Mouse (Mus musculus) midbrain, postnatal 0 days (tissue): ENCODE data around the gene Tulp2. TPM values are rescaled to one million over a fixed set of nuclear protein-coding genes. Genes with fewer than 3 reads are reported as not detected.

Experiments
- ATAC-seq: fragments of 200-750 bp; cut with Nextera tagmentation; 2 replicates; pipeline ENCODE4 v1.8.0; 2017; ENCODE audit warnings: moderate number of reproducible peaks, mild to moderate bottlenecking, moderate TSS enrichment, moderate library complexity; ENCODE audit not compliant: low FRiP score
- DNase-seq: peaks from one replicate; pipeline ENCODE4 v3.0.0-alpha.2; 2015; ENCODE audit warnings: low spot score
- H3K27ac ChIP-seq: fragments of 300-500 bp; sonication (generic); 2 replicates; pipeline ENCODE4 v1.5.1; 2014; ENCODE audit warnings: low read depth, mild to moderate bottlenecking, low read length, mixed read lengths
- H3K27me3 ChIP-seq: fragments of 300-500 bp; sonication (generic); 2 replicates; pipeline ENCODE4 v1.6.1; 2014; ENCODE audit warnings: low read length, control low read depth, mixed read lengths; ENCODE audit not compliant: insufficient read depth
- H3K36me3 ChIP-seq: fragments of 300-500 bp; sonication (generic); 2 replicates; pipeline ENCODE4 v1.6.1; 2014; ENCODE audit warnings: low read length, control low read depth, mixed read lengths; ENCODE audit not compliant: insufficient read depth
- H3K4me1 ChIP-seq: fragments of 300-500 bp; sonication (generic); 2 replicates; pipeline ENCODE4 v1.6.1; 2014; ENCODE audit warnings: mild to moderate bottlenecking, control low read depth, antibody characterized with exemption, low read length, mixed read lengths; ENCODE audit not compliant: insufficient read depth
- H3K4me2 ChIP-seq: fragments of 300-500 bp; sonication (generic); 2 replicates; pipeline ENCODE4 v1.6.1; 2014; ENCODE audit warnings: low read depth, mild to moderate bottlenecking, low read length, mixed read lengths; ENCODE audit not compliant: poor library complexity, severe bottlenecking
- H3K4me3 ChIP-seq: fragments of 300-500 bp; sonication (generic); 2 replicates; pipeline ENCODE4 v1.5.1; 2014; ENCODE audit warnings: low read depth, mild to moderate bottlenecking, low read length, moderate library complexity
- H3K9ac ChIP-seq: fragments of 300-500 bp; sonication (generic); replicated peaks from 2 replicates; pipeline ENCODE4 v1.6.1; 2014; ENCODE audit warnings: mild to moderate bottlenecking, low read length, moderate library complexity, mixed read lengths; ENCODE audit not compliant: poor library complexity, severe bottlenecking
- H3K9me3 ChIP-seq: fragments of 300-500 bp; sonication (generic); 2 replicates; pipeline ENCODE4 v1.6.1; 2016; ENCODE audit warnings: low read length, control low read depth
- CTCF ChIP-seq: IDR thresholded peaks from 2 replicates; pipeline ENCODE4 v1.5.1; 2016; ENCODE audit warnings: antibody characterized with exemption, mild to moderate bottlenecking
- WGBS: fragments of 180-500 bp; shearing (Covaris S2); extraction: QIAGEN DNeasy Blood & Tissue Kit; methylation state at CpG from one replicate; pipeline ENCODE4 v1.1.7; 2014; 5-methylcytosine and 5-hydroxymethylcytosine counted together
- polyA plus RNA-seq: library from polyadenylated mRNA; unstranded; fragments of >200 nt; fragmentation: Nextera tagmentation; extraction: Ambion mirVana; gene quantifications from 2 replicates; pipeline ENCODE4 v1.2.1, GENCODE M21; 2015
- total RNA-seq: library from RNA; depleted of rRNA; stranded (reverse); fragments of >200 nt; gene quantifications from 2 replicates; pipeline ENCODE4 v1.2.3, GENCODE M21; 2014

Gene Tulp2
- total and polyA plus RNA-seq, 2 experiments from 2014 or later = 0.67 TPM; not detected in 1

DNA sequence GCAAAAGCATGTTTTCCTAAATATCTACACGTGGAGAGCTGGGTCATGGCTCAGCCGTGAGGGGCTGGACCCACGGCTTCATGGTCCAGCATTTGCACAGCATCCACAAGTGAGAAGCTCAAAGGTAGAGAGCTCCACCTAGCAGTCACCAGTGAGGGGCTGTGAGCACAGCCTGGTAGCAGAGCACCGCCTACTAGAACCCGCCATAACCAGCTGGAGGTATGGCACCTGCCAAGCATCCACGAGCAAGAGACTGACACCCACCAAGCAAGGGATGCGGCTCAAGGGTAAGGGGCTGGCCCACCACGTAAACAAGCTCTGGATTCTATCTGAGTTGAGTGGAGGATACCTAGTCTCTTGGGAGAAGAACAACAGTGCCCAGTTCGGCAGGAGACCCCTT lies 16.1 kb upstream of the Tulp2 start:
- Histone ChIP-seq H3K9ac (peak overlapping the region; percentile 86; the same call in 1 of the 2 replicates), H3K4me2 (peak overlapping the region; percentile 95), H3K4me3 (peak overlapping the region; percentile 79), H3K27ac (no peak overlapping the region), H3K9me3 (no peaks in the 10 kb centered on the region), H3K4me1 (peaks cover 5% of the 10 kb centered on the region; the same call in 1 of the 2 replicates), H3K27me3 (no peaks in the 10 kb centered on the region), H3K36me3 (peaks cover 19% of the 10 kb centered on the region)
- DNase-seq = no peak
- 80% methylated on average over 9 of the region's 9 CpGs for WGBS
- no peak for ATAC-seq
- TF ChIP-seq CTCF = no peak

DNA sequence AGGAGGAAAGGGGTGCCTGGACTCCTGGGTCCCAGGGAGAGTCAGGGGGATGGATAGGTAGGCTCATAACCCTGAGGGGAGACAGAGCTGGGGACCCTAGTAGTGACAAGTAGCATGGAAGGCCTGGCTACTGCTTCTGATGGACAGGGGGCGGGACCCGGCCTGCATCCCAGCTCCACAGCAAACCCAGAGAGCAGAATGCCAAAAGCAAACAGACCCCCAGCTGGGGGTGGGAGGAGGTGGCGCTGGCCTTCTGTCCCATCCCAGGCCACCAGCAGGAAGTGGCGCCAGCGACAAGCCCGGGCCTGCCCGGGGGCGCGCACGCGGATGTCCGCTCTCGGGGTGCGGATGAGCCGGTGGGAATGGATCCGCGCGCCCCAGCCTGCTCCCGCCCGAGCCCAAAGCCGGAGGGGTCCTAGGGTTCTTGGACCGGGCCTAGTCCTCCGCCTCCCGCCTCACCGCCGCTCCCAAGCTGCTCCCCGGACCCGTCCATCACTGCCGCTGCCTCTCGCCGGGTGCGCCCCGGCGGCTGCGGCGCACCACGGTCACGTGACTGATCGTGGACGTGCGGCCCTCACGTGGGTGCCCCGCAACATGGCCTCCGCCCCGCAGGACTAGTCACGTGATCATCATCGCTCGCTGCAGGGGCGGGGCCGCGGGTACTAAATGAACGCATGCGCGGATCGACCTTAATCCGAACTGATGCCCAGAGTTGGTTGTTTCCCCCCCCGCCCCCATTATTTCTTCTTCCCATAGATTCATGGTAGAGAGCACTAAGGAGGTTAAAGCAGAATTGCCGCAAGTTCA lies 15.2 kb upstream of the Tulp2 start, which contains the start of gene Bax:
Bax (minus strand) TSS at position 616 of the 807 bp plus-strand sequence.
- peak; percentile 98 for DNase-seq
- peak; percentile 33 for TF ChIP-seq CTCF
- under 1% methylated on average over 54 of the region's 58 CpGs for WGBS
- no peaks in the 10 kb centered on the region for H3K9me3 ChIP-seq
- peak within 1 kb of the TSS; percentile 79 for H3K4me3 ChIP-seq
- peak; percentile 87 for ATAC-seq
- H3K36me3 ChIP-seq = peaks cover 18% of the 10 kb centered on the region
- H3K27me3 ChIP-seq = no peaks in the 10 kb centered on the region
- H3K9ac ChIP-seq = peak within 1 kb of the TSS; percentile 86
- peaks cover 5% of the 10 kb centered on the region; the same call in 1 of the 2 replicates for H3K4me1 ChIP-seq
- peak within 1 kb of the TSS; percentile 95 for H3K4me2 ChIP-seq
- peak within 1 kb of the TSS; percentile 71 for H3K27ac ChIP-seq

DNA sequence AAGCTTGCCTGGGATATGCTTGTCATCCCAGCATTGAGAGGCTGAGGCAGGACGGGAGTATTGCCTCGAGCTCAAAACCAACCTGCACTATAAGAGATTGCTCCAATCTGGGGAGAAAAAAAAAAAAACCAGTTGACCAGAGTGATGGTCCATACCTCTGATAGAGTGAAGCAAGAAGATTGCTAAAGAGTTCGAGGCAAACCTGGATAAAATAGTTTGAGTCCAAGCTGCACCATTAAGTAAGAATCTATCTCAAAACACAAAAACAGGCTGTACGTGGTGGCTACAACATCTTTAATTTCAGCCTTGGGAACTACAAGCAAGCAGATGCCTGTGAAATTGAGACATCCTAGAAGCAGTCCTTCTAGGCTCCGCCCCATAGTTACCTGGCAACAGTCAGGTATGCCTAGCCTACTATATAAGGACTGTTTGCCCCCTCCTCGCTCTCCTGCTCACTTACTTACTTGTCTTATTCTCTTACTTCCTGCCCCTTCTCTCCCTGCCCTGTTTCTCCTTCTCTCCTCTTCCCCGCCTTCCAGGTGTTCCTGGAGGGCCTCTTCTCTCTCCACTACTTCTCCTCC lies 14.5 kb upstream of the Tulp2 start:
- peaks cover 5% of the 10 kb centered on the region; the same call in 1 of the 2 replicates for H3K4me1 ChIP-seq
- WGBS = 28% methylated on average over 7 of the region's 7 CpGs
- H3K36me3 ChIP-seq = peaks cover 15% of the 10 kb centered on the region
- H3K27ac ChIP-seq = no peak overlapping the region
- H3K4me3 ChIP-seq = peak overlapping the region; percentile 79
- ATAC-seq = no peak
- DNase-seq = no peak
- H3K9ac ChIP-seq = peak overlapping the region; percentile 44
- H3K9me3 ChIP-seq = no peaks in the 10 kb centered on the region
- H3K27me3 ChIP-seq = no peaks in the 10 kb centered on the region
- peak overlapping the region; percentile 52 for H3K4me2 ChIP-seq
- TF ChIP-seq CTCF = no peak

DNA sequence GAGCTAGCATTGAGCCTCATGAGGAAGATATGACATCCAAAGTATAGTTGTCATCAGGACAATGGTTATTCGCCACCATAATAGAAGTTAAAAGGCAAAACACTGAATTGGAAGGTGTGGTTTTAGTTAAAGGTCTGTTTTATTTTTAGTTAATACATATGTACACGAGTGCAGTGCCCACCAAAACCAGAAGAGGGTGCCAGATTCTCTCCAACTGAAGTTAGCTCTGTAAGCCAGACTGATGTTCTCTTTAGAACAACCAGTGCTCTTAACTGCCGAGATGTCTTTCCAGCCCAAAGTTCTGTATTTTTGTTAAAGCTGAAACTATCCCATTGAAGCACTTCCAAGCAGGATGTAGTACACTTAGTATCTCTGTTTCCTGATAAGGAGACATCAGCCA lies 10.8 kb upstream of the Tulp2 start:
- Histone ChIP-seq H3K36me3 (no peaks in the 10 kb centered on the region), H3K27me3 (no peaks in the 10 kb centered on the region), H3K4me3 (no peak overlapping the region), H3K9me3 (no peaks in the 10 kb centered on the region), H3K27ac (no peak overlapping the region), H3K9ac (no peak overlapping the region), H3K4me1 (peaks cover 1% of the 10 kb centered on the region; the same call in 1 of the 2 replicates), H3K4me2 (no peak overlapping the region)
- DNase-seq (peak; percentile 79), ATAC-seq (no peak)
- WGBS = 3% methylated on average over 3 of the region's 3 CpGs
- TF ChIP-seq CTCF = peak; percentile 87

DNA sequence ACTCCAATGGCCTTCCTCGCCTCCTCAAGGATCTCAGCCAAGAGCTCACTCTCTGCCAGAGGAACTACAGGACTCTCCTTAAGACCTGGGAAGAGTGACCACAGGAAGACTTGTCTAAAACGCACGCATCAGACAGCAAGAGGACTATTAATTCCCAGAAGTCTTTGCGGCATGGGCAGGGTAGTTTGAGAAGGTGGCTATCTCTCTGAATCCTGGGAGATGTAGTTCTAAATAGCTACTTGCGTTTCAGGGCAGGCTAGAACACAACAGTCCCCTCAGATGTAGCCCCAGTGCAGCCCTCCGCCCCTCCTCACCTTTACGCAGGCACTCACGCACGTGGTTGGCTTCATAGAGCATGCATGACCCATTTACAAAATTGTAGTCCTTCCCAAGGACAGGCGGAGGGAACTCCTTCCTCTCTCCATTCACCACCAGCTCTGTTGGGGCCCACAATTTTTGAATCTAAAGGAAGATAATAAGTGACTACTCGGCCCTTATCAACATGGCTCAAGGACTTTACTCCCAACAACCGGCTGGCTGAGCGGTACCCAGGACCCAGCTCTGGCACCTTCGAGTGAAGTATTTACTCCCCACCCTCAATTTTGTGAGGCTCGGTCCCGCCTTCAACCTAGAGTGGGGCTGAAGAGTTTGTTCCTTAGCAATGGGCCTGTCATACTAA lies 6.2 kb upstream of the Tulp2 start:
- DNase-seq = peak; percentile 21
- no peaks in the 10 kb centered on the region for H3K27me3 ChIP-seq
- no peak for TF ChIP-seq CTCF
- no peak overlapping the region for H3K4me3 ChIP-seq
- H3K9me3 ChIP-seq = no peaks in the 10 kb centered on the region
- H3K27ac ChIP-seq = no peak overlapping the region
- H3K9ac ChIP-seq = no peak overlapping the region; the same call in 1 of the 2 replicates
- H3K4me1 ChIP-seq = no peaks in the 10 kb centered on the region
- no peak for ATAC-seq
- 72% methylated on average over 16 of the region's 16 CpGs for WGBS
- H3K4me2 ChIP-seq = no peak overlapping the region
- no peaks in the 10 kb centered on the region for H3K36me3 ChIP-seq
